Mouse (Mus musculus) hindbrain, postnatal 0 days (tissue): ENCODE measurements around the gene Stim1. TPM values are rescaled to one million over a fixed set of nuclear protein-coding genes. Genes with fewer than 3 reads are reported as not detected.

Experiments used
- ATAC-seq: fragments of 200-750 bp; cut with Nextera tagmentation; 2 replicates; pipeline ENCODE4 v1.8.0; 2017; ENCODE audit warnings: mild to moderate bottlenecking, moderate TSS enrichment, moderate library complexity
- DNase-seq: peaks from one replicate; pipeline ENCODE4 v3.0.0-alpha.2; 2015; ENCODE audit warnings: low spot score
- H3K27ac ChIP-seq: fragments of 300-500 bp; sonication (generic); 2 replicates; pipeline ENCODE4 v1.5.1; 2014; ENCODE audit warnings: mild to moderate bottlenecking
- H3K27me3 ChIP-seq: fragments of 300-500 bp; sonication (generic); 2 replicates; pipeline ENCODE4 v1.6.1; 2014; ENCODE audit warnings: low read length, mixed read lengths; ENCODE audit not compliant: insufficient read depth
- H3K36me3 ChIP-seq: fragments of 300-500 bp; sonication (generic); 2 replicates; pipeline ENCODE4 v1.6.1; 2014; ENCODE audit warnings: low read length, mixed read lengths; ENCODE audit not compliant: insufficient read depth
- H3K4me1 ChIP-seq: fragments of 300-500 bp; sonication (generic); 2 replicates; pipeline ENCODE4 v1.6.1; 2014; ENCODE audit warnings: antibody characterized with exemption, low read length, mixed read lengths; ENCODE audit not compliant: insufficient read depth
- H3K4me2 ChIP-seq: fragments of 300-500 bp; sonication (generic); 2 replicates; pipeline ENCODE4 v1.6.1; 2014; ENCODE audit warnings: low read depth, mild to moderate bottlenecking, low read length, moderate library complexity, mixed read lengths
- H3K4me3 ChIP-seq: fragments of 300-500 bp; sonication (generic); 2 replicates; pipeline ENCODE4 v1.5.1; 2014; ENCODE audit warnings: low read length
- H3K9ac ChIP-seq: fragments of 300-500 bp; sonication (generic); replicated peaks from 2 replicates; pipeline ENCODE4 v1.6.1; 2014; ENCODE audit warnings: mild to moderate bottlenecking, low read length, moderate library complexity, mixed read lengths
- H3K9me3 ChIP-seq: fragments of 300-500 bp; sonication (generic); 2 replicates; pipeline ENCODE4 v1.6.1; 2016; ENCODE audit warnings: low read length, mixed read lengths
- CTCF ChIP-seq: IDR thresholded peaks from 2 replicates; pipeline ENCODE4 v1.5.1; 2016; ENCODE audit warnings: antibody characterized with exemption, control low read depth, low read depth
- WGBS: fragments of 180-500 bp; shearing (Covaris S2); extraction: QIAGEN DNeasy Blood & Tissue Kit; methylation state at CpG from one replicate; pipeline ENCODE4 v1.1.7; 2014; 5-methylcytosine and 5-hydroxymethylcytosine counted together
- polyA plus RNA-seq: library from polyadenylated mRNA; unstranded; fragments of >200 nt; fragmentation: Nextera tagmentation; extraction: Ambion mirVana; gene quantifications from 2 replicates; pipeline ENCODE4 v1.2.1, GENCODE M21; 2015
- total RNA-seq: library from RNA; depleted of rRNA; stranded (reverse); fragments of >200 nt; gene quantifications from 2 replicates; pipeline ENCODE4 v1.2.3, GENCODE M21; 2014

Stim1 gene
- total and polyA plus RNA-seq, 2 experiments from 2014 or later: 17.9 to 34.6 TPM

DNA sequence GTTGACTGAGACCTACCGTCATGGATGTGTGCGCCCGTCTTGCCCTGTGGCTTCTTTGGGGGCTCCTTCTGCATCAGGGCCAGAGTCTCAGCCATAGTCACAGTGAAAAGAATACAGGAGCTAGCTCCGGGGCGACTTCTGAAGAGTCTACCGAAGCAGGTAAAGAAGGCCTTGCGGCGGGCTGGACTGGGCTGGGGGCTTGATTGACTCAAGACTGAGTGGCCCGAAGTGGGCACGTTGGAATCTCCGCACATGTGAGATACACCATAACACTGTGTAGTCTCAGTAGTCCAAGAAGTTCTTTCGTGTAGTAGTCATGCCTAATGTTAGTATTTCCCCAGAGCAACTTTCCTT lies 766 bp downstream of the Stim1 start:
- H3K9me3 ChIP-seq: no peaks in the 10 kb centered on the region
- DNase-seq: no peak
- no peaks in the 10 kb centered on the region for H3K27me3 ChIP-seq
- peak overlapping the region; percentile 88 for H3K4me2 ChIP-seq
- 7% methylated on average over 12 of the region's 12 CpGs for WGBS
- no peak for TF ChIP-seq CTCF
- H3K4me1 ChIP-seq: peaks cover 20% of the 10 kb centered on the region
- H3K27ac ChIP-seq: no peak overlapping the region
- no peaks in the 10 kb centered on the region for H3K36me3 ChIP-seq
- no peak for ATAC-seq
- peak overlapping the region; percentile 68 for H3K9ac ChIP-seq
- peak overlapping the region; percentile 86 for H3K4me3 ChIP-seq

DNA sequence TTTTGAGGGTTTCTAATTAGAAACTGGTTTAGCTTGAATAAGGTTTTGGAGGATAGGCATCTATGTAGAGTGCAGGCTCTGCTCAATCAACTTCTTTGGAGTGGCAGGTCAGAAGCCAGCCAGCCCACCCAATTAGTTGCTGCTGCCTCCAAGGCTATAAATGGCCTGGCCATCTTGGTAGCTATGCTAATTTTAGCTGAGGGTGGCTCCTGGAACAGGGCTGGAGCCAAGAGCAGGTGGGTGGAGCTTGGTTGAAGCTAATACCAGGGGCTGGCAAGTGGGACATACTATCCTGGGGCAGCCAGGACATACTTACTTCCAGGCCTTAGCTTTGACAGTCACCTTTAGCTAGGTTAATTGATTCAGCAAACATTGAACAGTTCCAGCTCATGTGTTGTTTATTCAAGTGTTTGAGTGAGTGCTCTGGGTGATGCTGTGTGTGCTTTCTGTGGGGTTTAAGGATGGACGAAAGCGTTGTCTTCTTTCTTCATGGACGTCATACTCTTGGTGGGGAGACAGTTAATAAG lies 4.9 kb downstream of the Stim1 start:
- H3K27me3 ChIP-seq: no peaks in the 10 kb centered on the region
- no peak for ATAC-seq
- no peak overlapping the region for H3K9ac ChIP-seq
- H3K27ac ChIP-seq: no peak overlapping the region
- 89% methylated on average over 3 of the region's 3 CpGs for WGBS
- H3K4me2 ChIP-seq: no peak overlapping the region
- peaks cover 20% of the 10 kb centered on the region for H3K4me1 ChIP-seq
- DNase-seq: no peak
- H3K4me3 ChIP-seq: no peak overlapping the region
- H3K9me3 ChIP-seq: no peaks in the 10 kb centered on the region
- H3K36me3 ChIP-seq: no peaks in the 10 kb centered on the region
- no peak for TF ChIP-seq CTCF

DNA sequence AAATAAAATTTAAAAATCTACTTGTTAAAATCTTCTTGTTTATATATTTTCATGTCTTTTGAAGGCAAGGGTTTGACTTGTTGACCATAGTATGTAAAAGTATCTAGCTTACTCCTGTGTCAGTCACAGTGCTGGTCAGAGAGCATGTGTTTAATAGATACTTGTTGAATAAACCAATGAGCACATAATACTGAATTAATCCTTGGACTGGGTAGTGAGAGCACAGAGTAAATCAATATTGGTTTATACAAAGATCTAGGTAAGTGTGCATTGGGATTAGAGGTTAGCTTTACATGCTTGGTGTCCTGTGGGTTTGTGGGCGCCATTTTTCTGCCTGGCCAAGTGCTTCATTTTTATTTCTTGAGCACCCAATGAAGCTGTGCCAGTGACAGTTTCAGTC lies 13.8 kb downstream of the Stim1 start:
- Histone ChIP-seq H3K27ac (no peak overlapping the region), H3K4me1 (no peaks in the 10 kb centered on the region), H3K9me3 (no peaks in the 10 kb centered on the region), H3K4me3 (no peak overlapping the region), H3K36me3 (no peaks in the 10 kb centered on the region), H3K9ac (no peak overlapping the region), H3K27me3 (no peaks in the 10 kb centered on the region), H3K4me2 (no peak overlapping the region)
- ATAC-seq: no peak
- no peak for DNase-seq
- WGBS: 95% methylated on average over 1 of the region's 1 CpGs
- TF ChIP-seq CTCF: no peak

DNA sequence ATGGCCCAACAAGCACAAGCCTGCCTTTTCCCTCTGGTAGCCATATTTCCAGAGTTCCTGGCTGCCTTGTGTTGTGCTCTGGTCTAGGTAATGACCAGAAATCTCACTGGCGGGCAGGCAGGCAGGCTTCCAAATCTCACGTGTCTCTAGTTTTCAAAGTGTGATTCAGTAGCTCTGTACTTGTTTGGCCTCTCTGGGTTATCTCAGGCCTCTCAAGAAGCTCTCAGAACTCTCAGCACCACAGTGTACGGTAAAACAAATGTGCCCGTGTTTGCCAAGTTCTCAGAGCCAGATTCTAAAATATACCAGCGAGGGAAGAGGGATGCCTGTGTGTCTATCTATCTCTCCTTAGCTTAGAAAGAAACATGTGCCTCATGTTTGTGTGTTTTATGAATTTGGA lies 14.7 kb downstream of the Stim1 start:
- 78% methylated on average over 5 of the region's 5 CpGs for whole genome bisulfite sequencing
- no peaks in the 10 kb centered on the region for H3K9me3 ChIP-seq
- H3K36me3 ChIP-seq: no peaks in the 10 kb centered on the region
- ATAC-seq: no peak
- DNase-seq: no peak
- H3K4me2 ChIP-seq: no peak overlapping the region
- H3K27me3 ChIP-seq: no peaks in the 10 kb centered on the region
- no peak for TF ChIP-seq CTCF
- H3K4me3 ChIP-seq: no peak overlapping the region
- no peaks in the 10 kb centered on the region for H3K4me1 ChIP-seq
- no peak overlapping the region for H3K27ac ChIP-seq
- no peak overlapping the region for H3K9ac ChIP-seq

DNA sequence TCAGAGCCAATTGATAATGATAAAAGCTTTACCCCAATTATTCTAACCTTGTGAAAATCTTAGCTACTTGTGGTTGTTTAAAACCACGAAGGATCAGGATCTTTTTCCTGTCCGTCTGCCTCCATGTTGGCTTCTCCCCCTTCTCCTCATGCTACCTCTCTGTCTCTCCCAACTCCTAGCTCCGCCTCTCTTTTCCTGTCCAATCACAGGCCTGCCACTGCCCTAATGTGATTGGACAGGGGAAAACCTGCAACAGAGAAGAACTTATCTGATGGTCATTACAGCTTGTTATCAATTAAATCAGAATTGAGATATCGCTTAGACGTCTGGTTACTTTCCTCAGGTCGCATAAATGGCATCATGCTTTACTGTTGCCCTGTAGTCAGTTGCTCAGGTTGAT lies 21.9 kb downstream of the Stim1 start:
- no peaks in the 10 kb centered on the region for H3K27me3 ChIP-seq
- no peaks in the 10 kb centered on the region for H3K36me3 ChIP-seq
- no peak overlapping the region for H3K4me2 ChIP-seq
- H3K4me3 ChIP-seq: no peak overlapping the region
- no peak overlapping the region for H3K27ac ChIP-seq
- no peak overlapping the region for H3K9ac ChIP-seq
- no peak for TF ChIP-seq CTCF
- WGBS: 86% methylated on average over 6 of the region's 6 CpGs
- ATAC-seq (no peak), DNase-seq (no peak)
- H3K9me3 ChIP-seq: no peaks in the 10 kb centered on the region
- no peaks in the 10 kb centered on the region for H3K4me1 ChIP-seq

DNA sequence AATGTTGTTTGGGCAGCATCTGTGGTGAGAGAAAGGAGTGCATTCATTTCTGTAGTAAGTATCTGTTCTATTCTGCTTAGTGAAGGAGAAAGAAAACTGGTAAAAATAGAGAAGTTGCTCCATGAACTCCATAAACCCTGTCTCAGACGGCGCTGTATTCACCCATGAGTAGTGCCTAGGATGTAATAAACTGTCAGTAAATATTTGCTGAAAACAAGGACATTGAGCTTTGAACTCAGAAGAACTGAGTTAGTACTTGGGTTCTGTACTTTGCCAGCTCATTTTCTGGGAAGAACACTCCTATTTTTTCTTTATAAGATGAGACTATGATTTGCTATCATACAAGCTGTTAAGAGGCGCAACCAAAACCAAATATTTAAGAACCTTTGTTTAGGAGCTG lies 24.6 kb downstream of the Stim1 start:
- Histone ChIP-seq H3K27ac (no peak overlapping the region), H3K36me3 (no peaks in the 10 kb centered on the region), H3K27me3 (no peaks in the 10 kb centered on the region), H3K9ac (no peak overlapping the region), H3K4me2 (no peak overlapping the region), H3K4me1 (no peaks in the 10 kb centered on the region), H3K4me3 (no peak overlapping the region), H3K9me3 (no peaks in the 10 kb centered on the region)
- no peak for TF ChIP-seq CTCF
- 90% methylated on average over 3 of the region's 3 CpGs for WGBS
- no peak for ATAC-seq
- no peak for DNase-seq

DNA sequence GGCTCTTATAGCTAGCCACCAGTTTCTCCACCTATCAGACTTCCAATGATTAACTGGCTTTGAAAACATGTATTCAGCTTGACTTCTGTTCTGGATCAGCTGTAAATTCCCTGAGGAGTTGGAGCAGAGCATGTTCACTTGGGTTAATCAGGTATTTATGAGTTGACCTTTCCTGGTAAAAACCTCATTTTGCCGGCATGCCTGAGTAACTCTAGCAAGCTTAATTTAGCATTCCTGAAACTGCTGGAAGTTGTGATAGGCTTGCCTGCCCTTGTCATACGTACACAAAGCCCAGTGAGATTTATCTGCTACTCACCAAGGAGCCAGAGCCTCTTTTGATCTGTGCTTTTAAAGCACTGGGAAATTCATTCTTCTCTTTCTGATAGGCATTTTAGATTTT lies 25.6 kb downstream of the Stim1 start:
- Histone ChIP-seq H3K36me3 (no peaks in the 10 kb centered on the region), H3K9me3 (no peaks in the 10 kb centered on the region), H3K27me3 (no peaks in the 10 kb centered on the region), H3K4me2 (no peak overlapping the region), H3K9ac (no peak overlapping the region), H3K4me1 (no peaks in the 10 kb centered on the region), H3K27ac (no peak overlapping the region), H3K4me3 (no peak overlapping the region)
- DNase-seq: no peak
- WGBS: 17% methylated on average over 2 of the region's 2 CpGs
- ATAC-seq: no peak
- TF ChIP-seq CTCF: no peak
